Mouse (Mus musculus): ENCODE measurements around the gene Patz1.

The Patz1 gene

GRCm38 (mm10) chr11:3292711-3293249, 4.1 kb downstream of the Patz1 start:
- no peak for DNase-seq (ENCODE audit: low spot score)

GRCm38 (mm10) chr11:3293361-3293760, 4.7 kb downstream of the Patz1 start:
- no peak for DNase-seq (ENCODE audit: low spot score)

DNA sequence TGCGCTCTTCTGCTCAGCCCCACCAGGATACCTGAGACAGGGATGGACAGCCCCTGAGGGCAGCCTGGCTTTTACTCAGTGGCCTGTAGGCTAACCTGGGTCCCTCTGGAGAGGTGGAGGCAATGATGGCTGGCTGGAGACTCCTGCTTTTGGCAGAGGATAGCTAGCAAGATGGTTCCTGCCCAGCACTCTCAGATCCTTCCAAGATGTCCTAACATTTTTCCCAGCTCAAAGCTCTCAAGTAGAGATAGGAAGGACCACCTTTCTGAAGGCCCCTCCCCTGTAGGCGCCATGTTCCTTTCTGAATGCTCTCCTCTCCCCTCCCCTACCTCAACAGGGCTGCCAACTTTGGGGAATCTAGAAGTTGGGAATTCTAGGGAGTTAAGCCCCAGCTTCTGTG, 6.0 kb downstream of the Patz1 start:
- DNase-seq (ENCODE audit: low spot score) = no peak

- no peak for DNase-seq (ENCODE audit: low spot score)
Measured at GRCm38 (mm10) chr11:3296056-3296455, 7.4 kb downstream of the Patz1 start.

- no peak for DNase-seq (ENCODE audit: low spot score)
Measured at GRCm38 (mm10) chr11:3297871-3298812, 9.5 kb downstream of the Patz1 start.

- no peak for DNase-seq (ENCODE audit: low spot score)
Measured at GRCm38 (mm10) chr11:3298813-3299185, 10.1 kb downstream of the Patz1 start.

- DNase-seq (ENCODE audit: low spot score) = no peak
Measured at GRCm38 (mm10) chr11:3301075-3301474, 12.4 kb downstream of the Patz1 start.

GRCm38 (mm10) chr11:3302385-3302784, 13.7 kb downstream of the Patz1 start:
- no peak for DNase-seq (ENCODE audit: low spot score)

DNA sequence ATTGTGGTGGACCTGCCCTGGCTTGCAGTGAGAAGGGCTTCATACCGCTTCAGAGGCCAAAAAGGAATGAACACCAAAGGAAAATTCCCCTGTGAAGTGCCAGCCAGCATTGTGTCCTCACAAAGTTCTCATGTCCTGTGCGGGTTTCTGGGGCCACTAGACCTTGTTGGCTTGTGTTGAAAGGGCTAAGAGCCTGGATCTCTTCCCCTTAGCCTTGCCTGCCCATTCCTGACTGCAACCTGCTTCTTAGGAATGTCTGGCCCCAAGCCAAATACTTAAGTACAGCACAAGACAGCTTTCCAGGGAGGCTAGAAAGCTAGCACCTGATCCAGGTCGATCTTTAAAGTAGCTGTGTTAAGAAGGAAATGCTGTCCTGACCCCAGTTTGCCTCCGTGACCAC, 14.1 kb downstream of the Patz1 start:
- no peak for DNase-seq (ENCODE audit: low spot score)

DNA sequence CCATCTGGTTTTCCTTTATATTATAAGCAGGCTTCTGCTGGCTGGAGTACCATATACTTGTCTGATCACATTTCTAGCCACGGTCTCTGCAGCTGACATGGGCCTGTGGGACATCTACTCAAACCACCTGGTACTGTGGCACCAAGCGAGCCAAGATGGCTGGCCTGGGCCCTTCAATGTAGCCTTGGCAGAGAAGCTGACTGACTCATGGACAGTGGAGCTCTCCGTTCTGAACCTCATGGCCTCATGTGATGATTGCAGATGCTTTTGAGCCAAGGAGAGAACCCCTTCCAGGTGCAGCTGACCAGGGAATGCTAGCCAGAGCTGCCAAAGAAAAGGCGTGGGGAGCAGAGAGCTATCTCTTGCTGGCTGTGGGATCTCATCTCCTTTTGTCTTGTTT, 17.1 kb downstream of the Patz1 start:
- DNase-seq (ENCODE audit: low spot score) = no peak

DNA sequence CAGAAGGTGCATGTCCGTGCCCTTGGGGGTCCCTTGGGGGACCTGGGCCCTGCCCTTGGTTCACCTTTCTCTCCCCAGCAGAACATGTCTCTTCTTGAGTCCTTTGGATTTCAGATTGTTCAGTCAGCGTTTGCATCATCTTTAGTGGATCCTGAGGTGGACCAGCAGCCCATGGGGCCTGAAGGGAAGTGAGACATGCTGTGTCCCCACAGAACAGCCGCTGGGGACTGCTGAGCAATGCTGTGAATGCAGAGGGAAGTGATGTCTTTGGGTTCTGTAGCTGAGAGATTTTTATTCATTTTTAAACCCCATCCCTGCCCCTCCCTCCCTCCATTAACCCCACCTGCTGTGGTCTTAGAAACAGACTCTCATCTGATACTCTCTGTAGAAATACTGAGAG, 19.2 kb downstream of the Patz1 start:
- no peak for DNase-seq (ENCODE audit: low spot score)

DNA sequence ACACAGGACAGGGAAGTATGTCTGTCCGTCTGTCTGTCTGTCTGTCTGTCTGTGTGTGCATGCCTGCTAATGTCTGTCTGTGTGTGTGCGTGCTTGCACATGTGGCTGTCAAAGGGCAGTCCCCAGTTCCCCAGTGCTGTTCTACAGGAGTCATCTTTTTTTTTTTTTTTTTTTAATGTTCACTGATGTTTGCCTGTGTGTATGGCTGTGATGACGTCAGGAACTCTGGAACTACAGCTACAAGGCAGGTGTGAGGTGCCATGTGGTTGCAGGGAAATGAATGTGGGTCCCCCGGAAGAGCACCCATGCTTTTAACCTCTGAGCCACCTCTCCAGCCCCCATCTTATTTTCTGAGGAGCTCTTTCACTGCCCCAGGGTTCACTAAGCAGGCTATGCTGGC, 21.2 kb downstream of the Patz1 start:
- no peak for DNase-seq (ENCODE audit: low spot score)

DNA sequence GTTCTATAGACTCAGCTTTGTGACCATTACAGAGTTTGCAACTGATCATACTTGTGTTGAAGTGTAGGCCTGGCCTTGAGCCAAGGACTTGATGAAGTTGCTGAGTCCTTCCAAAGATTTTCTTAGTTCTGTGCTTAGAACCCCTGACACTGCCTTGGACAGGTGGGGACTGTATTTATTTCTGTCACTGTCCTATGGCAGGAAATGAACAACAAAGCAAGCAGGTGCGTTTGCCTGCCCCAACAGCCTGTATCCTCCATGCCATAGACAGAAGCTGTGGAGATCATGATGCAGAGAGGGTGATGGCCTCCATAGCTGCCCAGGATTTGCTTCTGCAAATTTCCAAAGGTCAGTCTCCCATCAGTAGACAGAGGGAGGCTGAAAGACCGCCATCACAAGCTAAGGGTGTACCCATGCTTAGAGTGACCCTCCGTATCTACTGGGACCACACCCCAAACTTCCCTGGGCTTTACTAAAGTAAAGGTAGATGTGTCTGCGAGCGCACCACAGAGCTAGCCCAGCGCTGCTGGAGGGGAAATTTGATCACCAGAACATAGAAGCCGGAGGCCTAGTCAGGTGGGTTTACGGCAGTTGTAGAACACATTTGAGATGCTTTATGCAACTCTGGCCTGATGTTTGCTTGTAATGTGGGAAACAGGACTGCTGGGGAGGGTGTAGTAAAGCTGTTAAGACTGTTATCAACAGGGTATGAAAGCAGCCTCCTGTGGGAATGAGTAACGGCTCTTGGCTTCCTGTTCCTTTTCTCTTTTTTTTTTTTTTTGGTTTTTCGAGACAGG, 22.3 kb downstream of the Patz1 start:
- no peak for DNase-seq (ENCODE audit: low spot score)

DNA sequence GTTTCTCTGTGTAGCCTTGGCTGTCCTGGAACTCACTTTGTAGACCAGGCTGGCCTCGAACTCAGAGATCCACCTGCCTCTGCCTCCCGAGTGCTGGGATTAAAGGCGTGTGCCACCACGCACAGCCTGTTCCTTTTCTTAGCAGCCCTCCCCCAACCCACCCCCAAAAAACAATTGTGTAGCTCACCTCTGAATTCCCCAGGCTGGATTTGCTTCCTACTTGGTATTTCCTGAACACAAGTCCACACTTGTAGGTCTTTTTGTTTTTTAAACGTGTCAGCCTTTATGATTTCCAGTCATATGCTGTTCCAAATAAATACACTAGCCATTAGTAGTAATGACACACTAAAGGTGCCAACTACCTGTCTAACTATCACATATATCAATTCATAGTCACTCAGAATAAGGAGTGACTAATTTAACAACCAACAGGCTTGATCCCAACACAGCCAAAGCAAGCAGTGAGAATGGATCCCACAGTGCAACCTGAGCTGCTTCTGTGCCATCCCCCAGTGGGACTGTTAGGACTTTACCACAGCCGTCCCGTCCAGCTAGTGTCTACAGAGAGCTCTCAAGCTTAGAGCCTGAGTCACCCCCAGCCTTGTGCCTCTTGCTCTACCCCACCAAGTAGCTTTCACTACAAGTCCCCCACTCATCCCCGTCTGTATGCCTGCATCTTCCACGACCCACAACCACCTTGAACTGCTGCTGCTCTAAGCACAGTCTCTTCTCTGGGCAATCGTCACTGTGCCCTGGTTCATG, 23.1 kb downstream of the Patz1 start:
- DNase-seq (ENCODE audit: low spot score) = no peak

- no peak for DNase-seq (ENCODE audit: low spot score)
Measured at GRCm38 (mm10) chr11:3313294-3313693, 24.6 kb downstream of the Patz1 start.

GRCm38 (mm10) chr11:3314148-3314547, 25.5 kb downstream of the Patz1 start:
- peak; percentile 55 for DNase-seq (ENCODE audit: low spot score)

DNA sequence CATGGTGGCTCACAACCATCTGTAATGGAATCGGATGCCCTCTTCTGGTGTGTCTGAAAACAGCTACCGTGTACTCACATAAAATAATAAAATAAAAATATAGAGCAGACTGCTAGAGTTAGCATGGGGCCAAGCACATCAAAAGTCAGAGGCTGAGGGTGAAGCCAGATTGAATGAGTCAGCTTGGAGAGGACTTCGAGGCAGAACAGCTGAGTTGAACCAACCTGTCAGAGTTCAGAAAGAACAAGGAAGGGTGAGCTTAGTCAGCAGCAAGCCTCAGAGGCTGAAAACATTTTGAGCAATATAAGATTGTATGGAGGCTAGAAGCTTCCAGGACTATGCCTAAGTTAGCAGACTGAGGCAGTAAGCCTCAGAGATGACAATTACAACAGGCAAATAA, 29.6 kb downstream of the Patz1 start:
- no peak for DNase-seq (ENCODE audit: low spot score)

GRCm38 (mm10) chr11:3328271-3328670, 39.6 kb downstream of the Patz1 start:
- no peak for DNase-seq (ENCODE audit: low spot score)

DNA sequence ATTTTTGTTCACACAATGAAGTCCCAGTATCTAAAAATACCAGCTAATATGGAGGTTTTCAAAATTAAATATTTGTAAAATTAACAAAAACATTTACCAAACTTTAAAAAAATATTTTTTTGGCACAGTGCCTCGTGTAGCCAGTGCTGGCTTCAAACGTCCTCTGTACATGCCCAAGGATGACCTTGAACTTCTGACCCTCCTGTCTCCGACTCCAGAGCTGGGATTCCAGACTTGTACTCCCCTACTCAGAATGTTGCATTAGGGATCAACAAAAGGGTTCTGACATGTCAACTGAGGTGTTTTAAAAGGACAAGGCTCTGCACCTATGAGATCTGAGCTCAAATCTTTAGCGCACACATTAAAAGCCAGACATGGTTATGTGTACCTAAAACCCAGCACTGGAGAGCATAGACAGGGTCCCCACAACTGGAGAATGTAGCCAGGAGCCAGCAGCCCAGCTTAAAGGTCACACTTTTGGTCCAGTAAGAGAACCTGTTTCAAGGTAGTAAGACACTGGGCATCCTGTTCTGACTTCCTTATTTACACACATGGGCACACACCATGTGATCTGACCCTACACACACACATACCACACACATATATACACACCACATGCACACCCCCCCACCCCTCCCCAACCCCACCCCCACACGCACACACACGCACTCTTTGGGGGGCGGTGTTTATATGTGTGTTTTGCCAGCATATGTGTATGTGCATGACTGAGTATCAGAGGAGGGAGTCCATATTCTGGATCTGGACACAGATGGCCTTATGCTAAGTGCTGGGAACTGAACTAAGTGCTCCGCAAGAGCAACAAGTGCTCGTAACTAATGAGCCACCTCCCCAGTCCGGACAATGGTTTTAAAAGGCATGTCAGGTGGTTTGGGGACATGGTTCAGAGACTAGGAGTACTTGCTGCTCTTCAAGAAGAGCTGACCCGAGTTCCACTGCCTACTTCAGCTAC, 40.4 kb downstream of the Patz1 start:
- DNase-seq (ENCODE audit: low spot score) = no peak

GRCm38 (mm10) chr11:3329891-3330451, 41.3 kb downstream of the Patz1 start, which contains the start of gene Pik3ip1:
Gene Pik3ip1, plus strand, starts transcription at chr11:3330401.
- no peak for DNase-seq (ENCODE audit: low spot score)

DNA sequence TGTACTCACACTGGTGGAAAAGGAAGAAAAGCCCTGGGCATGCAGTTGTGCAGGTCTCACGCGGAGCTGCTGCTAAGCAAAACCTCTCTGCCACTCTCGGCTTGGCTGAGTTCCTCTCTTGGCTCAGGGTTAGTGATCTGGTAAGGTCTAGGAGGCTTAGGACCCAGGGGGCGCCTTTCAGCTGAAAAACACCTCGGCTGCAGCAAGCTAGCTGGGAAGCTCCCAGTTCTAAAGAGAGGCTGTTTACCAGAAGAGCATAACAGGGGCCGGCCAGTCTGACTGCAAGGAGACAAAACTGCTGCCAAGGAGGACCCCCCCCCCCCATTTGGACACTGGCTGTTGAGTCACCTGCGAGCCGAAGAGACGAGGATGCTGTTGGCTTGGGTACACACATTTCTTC, 41.9 kb downstream of the Patz1 start:
- peak; percentile 85 for DNase-seq (ENCODE audit: low spot score)
